Mouse (Mus musculus) adrenal gland, adult 2 months (tissue): ENCODE measurements at regions not wholly inside any gene's neighbourhood (a gene's known extent, or its start where the extent isn't known, plus 50 kb on each side); places are given as distances from the start of the nearest gene placed in this dataset.

ENCODE experiments used
- DNase-seq: peaks from one replicate; pipeline ENCODE4 v3.0.0; 2021

- DNase-seq = no peak
Measured at GRCm38 (mm10) chr1:121842381-121843075, 274.7 kb upstream of the Ddx18 start.

GRCm38 (mm10) chr1:121833559-121833958 lies 265.8 kb upstream of the Ddx18 start:
- DNase-seq = no peak

GRCm38 (mm10) chr1:121830242-121830641 lies 262.5 kb upstream of the Ddx18 start:
- peak; percentile 10 for DNase-seq

- no peak for DNase-seq
Measured at GRCm38 (mm10) chr1:121822950-121823349, 255.2 kb upstream of the Ddx18 start.

GRCm38 (mm10) chr1:121803338-121803737 lies 235.5 kb upstream of the Ddx18 start:
- no peak for DNase-seq

- no peak for DNase-seq
Measured at GRCm38 (mm10) chr1:121802476-121802875, 234.7 kb upstream of the Ddx18 start.

- no peak for DNase-seq
Measured at GRCm38 (mm10) chr1:121798502-121798901, 230.7 kb upstream of the Ddx18 start.

- no peak for DNase-seq
Measured at GRCm38 (mm10) chr1:121795024-121795786, 227.4 kb upstream of the Ddx18 start.

GRCm38 (mm10) chr1:121785631-121786030 lies 217.8 kb upstream of the Ddx18 start:
- no peak for DNase-seq

- DNase-seq = no peak
Measured at GRCm38 (mm10) chr1:121773988-121774387, 206.2 kb upstream of the Ddx18 start.

- no peak for DNase-seq
Measured at GRCm38 (mm10) chr1:121771444-121771843, 203.7 kb upstream of the Ddx18 start.

GRCm38 (mm10) chr1:121770936-121771335 lies 203.1 kb upstream of the Ddx18 start:
- DNase-seq = no peak

- DNase-seq = no peak
Measured at GRCm38 (mm10) chr1:121760086-121760485, 192.3 kb upstream of the Ddx18 start.

GRCm38 (mm10) chr1:121745181-121745580 lies 177.4 kb upstream of the Ddx18 start:
- DNase-seq = no peak

GRCm38 (mm10) chr1:121735113-121735719 lies 167.4 kb upstream of the Ddx18 start:
- DNase-seq = no peak

- DNase-seq = no peak
Measured at GRCm38 (mm10) chr1:121734456-121735112, 166.8 kb upstream of the Ddx18 start.

- DNase-seq = no peak
Measured at GRCm38 (mm10) chr1:121709317-121709860, 141.6 kb upstream of the Ddx18 start.

- DNase-seq = no peak
Measured at GRCm38 (mm10) chr1:121708301-121708700, 140.5 kb upstream of the Ddx18 start.

- no peak for DNase-seq
Measured at GRCm38 (mm10) chr1:121701826-121702225, 134.0 kb upstream of the Ddx18 start.

- DNase-seq = no peak
Measured at GRCm38 (mm10) chr1:121653901-121654300, 86.1 kb upstream of the Ddx18 start.

GRCm38 (mm10) chr1:121650071-121650470 lies 82.3 kb upstream of the Ddx18 start:
- no peak for DNase-seq

GRCm38 (mm10) chr1:121631466-121631865 lies 63.7 kb upstream of the Ddx18 start:
- DNase-seq = no peak
